Mouse (Mus musculus) hindlimb bud, embryonic 11.5 days (tissue): Measurements from ENCODE around the gene Tgfb1.

Experiments used
- DNase-seq: peaks from one replicate; pipeline ENCODE4 v3.0.0-alpha.2; 2012; ENCODE audit warnings: low read depth, low spot score; ENCODE audit errors: extremely low spot score

The Tgfb1 gene

GRCm38 (mm10) chr7:25729396-25729795, 42.6 kb downstream of the Tgfb1 start:
- DNase-seq, result no peak

GRCm38 (mm10) chr7:25729862-25730261, 43.1 kb downstream of the Tgfb1 start:
- no peak for DNase-seq

- DNase-seq, result no peak
These were observed 44.7 kb downstream of the Tgfb1 start for GRCm38 (mm10) chr7:25731294-25732055.

- no peak for DNase-seq
These were observed 48.2 kb downstream of the Tgfb1 start for GRCm38 (mm10) chr7:25734991-25735390.

DNA sequence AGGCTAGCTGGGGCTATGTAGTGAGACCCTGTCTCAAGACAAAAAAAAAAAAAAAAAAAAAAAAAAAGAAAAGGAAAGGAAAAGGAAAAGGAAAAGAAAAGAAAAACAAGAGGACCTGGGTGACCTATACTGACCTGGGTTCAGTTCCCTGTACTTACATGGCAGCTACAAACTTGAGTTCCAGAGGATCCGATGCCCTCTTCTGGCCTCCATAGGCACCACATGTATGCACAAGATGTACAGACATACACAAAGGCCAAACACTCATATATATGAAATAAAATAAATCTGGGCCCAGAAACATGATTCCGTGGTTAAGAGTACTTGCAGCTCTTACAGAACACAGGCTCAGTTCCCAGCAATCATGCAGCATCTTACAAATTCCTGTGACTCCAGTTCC, 50.1 kb downstream of the Tgfb1 start:
- no peak for DNase-seq

GRCm38 (mm10) chr7:25738277-25738676, 51.5 kb downstream of the Tgfb1 start:
- no peak for DNase-seq

DNA sequence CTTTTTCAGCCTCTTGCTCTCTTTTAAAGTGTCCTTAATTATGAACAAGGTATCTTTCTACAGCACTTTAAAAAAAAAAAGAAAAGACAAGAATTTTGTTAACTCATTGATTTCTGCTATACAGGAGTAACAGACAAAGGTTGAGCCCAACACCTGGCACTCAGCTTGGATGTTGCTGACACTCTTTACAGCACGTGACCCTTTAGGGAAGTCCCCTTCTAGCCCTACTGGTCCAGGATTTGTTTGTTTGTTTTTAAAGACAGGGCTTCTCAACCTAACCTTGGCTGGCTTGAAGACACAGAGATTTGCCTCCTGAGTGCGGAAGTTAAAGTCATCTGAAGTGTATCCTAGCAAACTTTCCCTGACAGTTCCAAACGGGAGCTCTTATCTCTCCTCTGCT, 60.0 kb downstream of the Tgfb1 start:
- DNase-seq, result no peak

- no peak for DNase-seq
These were observed 66.3 kb downstream of the Tgfb1 start for GRCm38 (mm10) chr7:25753076-25753475.

DNA sequence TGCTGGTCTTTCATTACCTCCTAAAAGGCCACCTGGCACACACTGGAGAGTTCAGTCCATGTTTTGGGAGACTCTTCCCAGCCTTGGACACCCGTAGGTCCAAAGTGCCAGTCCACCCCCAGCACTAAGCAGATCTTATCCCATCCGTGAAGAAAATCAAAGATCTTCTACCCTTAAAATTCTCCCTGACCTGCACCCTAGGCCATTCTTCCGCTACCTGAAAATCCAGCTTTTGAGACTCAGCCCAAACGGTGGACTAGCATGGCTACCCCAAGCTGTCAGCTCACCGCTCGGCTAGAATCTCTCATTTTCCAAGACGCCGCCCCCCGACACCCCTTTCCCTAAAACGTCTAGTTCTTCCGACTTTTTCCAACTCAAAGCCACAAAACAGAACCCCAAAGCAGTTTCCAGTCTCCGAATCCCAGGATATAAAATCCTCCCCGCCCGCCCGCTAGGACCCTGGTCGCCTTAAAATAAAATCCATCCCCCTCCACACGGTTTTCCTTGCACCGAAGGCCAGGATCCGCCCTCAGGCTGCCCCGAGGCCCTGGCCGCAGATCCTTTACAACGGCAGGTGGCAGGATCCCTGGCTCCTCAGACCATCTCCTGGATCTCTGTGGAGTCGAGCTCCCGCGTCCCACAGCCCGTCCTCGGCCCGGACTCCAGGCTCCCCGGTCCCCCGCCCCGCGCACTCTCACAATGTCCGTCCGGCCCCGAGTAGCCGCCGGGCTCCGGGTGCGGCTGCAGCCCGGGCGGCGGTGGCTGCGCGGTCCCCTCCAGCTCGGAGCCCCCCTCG, 67.0 kb downstream of the Tgfb1 start:
- DNase-seq, result no peak

- DNase-seq, result no peak
These were observed 67.6 kb downstream of the Tgfb1 start for GRCm38 (mm10) chr7:25754439-25754737.
